Mouse (Mus musculus): ENCODE results near the gene Dtx4. TPM values are rescaled to one million over a fixed set of nuclear protein-coding genes. Genes with fewer than 3 reads are reported as not detected.

Gene Dtx4
- polyA plus RNA-seq, 1 experiment from 2014 or later = 2.5 TPM

- H3K4me1 ChIP-seq (replicated peaks) = peaks cover 4% of the 10 kb centered on the region
- H3K27me3 ChIP-seq = no peaks in the 10 kb centered on the region
- no peak; the same call in 1 of the 2 replicates for ATAC-seq (replicated peaks; ENCODE audit: insufficient number of reproducible peaks, insufficient read depth, low FRiP score, low read depth)
- WGBS = 60% methylated on average over 4 of the region's 4 CpGs
- H3K4me2 ChIP-seq = no peak overlapping the region
- H3K9me3 ChIP-seq (replicated peaks) = no peaks in the 10 kb centered on the region
- H3K27ac ChIP-seq = no peak overlapping the region
- no peak overlapping the region for H3K4me3 ChIP-seq
- no peaks in the 10 kb centered on the region for H3K36me3 ChIP-seq
- H3K9ac ChIP-seq = no peak overlapping the region
Observed at GRCm38 (mm10) chr19:12493453-12494186, 7.6 kb downstream of the Dtx4 start.

- 82% methylated on average over 7 of the region's 7 CpGs for WGBS
- H3K4me2 ChIP-seq = no peak overlapping the region
- no peak overlapping the region for H3K4me3 ChIP-seq
- H3K36me3 ChIP-seq = no peaks in the 10 kb centered on the region
- peaks cover 10% of the 10 kb centered on the region for H3K4me1 ChIP-seq (replicated peaks)
- no peak for ATAC-seq (replicated peaks; ENCODE audit: insufficient number of reproducible peaks, insufficient read depth, low FRiP score, low read depth)
- H3K9ac ChIP-seq = no peak overlapping the region
- no peak overlapping the region for H3K27ac ChIP-seq
- H3K9me3 ChIP-seq (replicated peaks) = no peaks in the 10 kb centered on the region
- no peaks in the 10 kb centered on the region for H3K27me3 ChIP-seq
Observed at GRCm38 (mm10) chr19:12491636-12492035, 9.6 kb downstream of the Dtx4 start.

- H3K9ac ChIP-seq = no peak overlapping the region
- H3K9me3 ChIP-seq (replicated peaks) = no peaks in the 10 kb centered on the region
- no peaks in the 10 kb centered on the region for H3K36me3 ChIP-seq
- WGBS = 78% methylated on average over 11 of the region's 11 CpGs
- peaks cover 14% of the 10 kb centered on the region for H3K4me1 ChIP-seq (replicated peaks)
- H3K4me3 ChIP-seq = no peak overlapping the region
- no peak overlapping the region for H3K4me2 ChIP-seq
- ATAC-seq (replicated peaks; ENCODE audit: insufficient number of reproducible peaks, insufficient read depth, low FRiP score, low read depth) = no peak
- H3K27me3 ChIP-seq = no peaks in the 10 kb centered on the region
- no peak overlapping the region for H3K27ac ChIP-seq
Observed at GRCm38 (mm10) chr19:12489675-12490570, 11.3 kb downstream of the Dtx4 start.

GRCm38 (mm10) chr19:12488969-12489674, 12.1 kb downstream of the Dtx4 start:
- ATAC-seq (replicated peaks; ENCODE audit: insufficient number of reproducible peaks, insufficient read depth, low FRiP score, low read depth) = no peak
- Histone ChIP-seq H3K27ac (peak overlapping the region; percentile 33; the same call in 1 of the 2 replicates), H3K4me2 (no peak overlapping the region), H3K27me3 (no peaks in the 10 kb centered on the region), H3K9me3 (replicated peaks) (no peaks in the 10 kb centered on the region), H3K9ac (no peak overlapping the region), H3K4me1 (replicated peaks) (peaks cover 22% of the 10 kb centered on the region), H3K36me3 (no peaks in the 10 kb centered on the region), H3K4me3 (no peak overlapping the region)
- 43% methylated on average over 8 of the region's 8 CpGs for WGBS

GRCm38 (mm10) chr19:12488205-12488966, 12.9 kb downstream of the Dtx4 start:
- WGBS = 31% methylated on average over 9 of the region's 9 CpGs
- Histone ChIP-seq H3K4me3 (no peak overlapping the region), H3K4me1 (replicated peaks) (peaks cover 27% of the 10 kb centered on the region), H3K9me3 (replicated peaks) (no peaks in the 10 kb centered on the region), H3K4me2 (no peak overlapping the region), H3K27ac (peak overlapping the region; percentile 33; the same call in 1 of the 2 replicates), H3K36me3 (no peaks in the 10 kb centered on the region), H3K9ac (no peak overlapping the region), H3K27me3 (no peaks in the 10 kb centered on the region)
- ATAC-seq (replicated peaks; ENCODE audit: insufficient number of reproducible peaks, insufficient read depth, low FRiP score, low read depth) = no peak

GRCm38 (mm10) chr19:12487511-12488204, 13.6 kb downstream of the Dtx4 start:
- Histone ChIP-seq H3K9ac (no peak overlapping the region), H3K36me3 (no peaks in the 10 kb centered on the region), H3K4me2 (no peak overlapping the region), H3K4me1 (replicated peaks) (peaks cover 27% of the 10 kb centered on the region), H3K27ac (no peak overlapping the region), H3K27me3 (no peaks in the 10 kb centered on the region), H3K4me3 (no peak overlapping the region), H3K9me3 (replicated peaks) (no peaks in the 10 kb centered on the region)
- no peak for ATAC-seq (replicated peaks; ENCODE audit: insufficient number of reproducible peaks, insufficient read depth, low FRiP score, low read depth)
- WGBS = 79% methylated on average over 12 of the region's 12 CpGs

GRCm38 (mm10) chr19:12486875-12487274, 14.4 kb downstream of the Dtx4 start:
- 0 out of 2 replicates have a peak, but pooled peaks have one; percentile 23 for ATAC-seq (replicated peaks; ENCODE audit: insufficient number of reproducible peaks, insufficient read depth, low FRiP score, low read depth)
- Histone ChIP-seq H3K9ac (no peak overlapping the region), H3K4me1 (replicated peaks) (peaks cover 27% of the 10 kb centered on the region), H3K36me3 (no peaks in the 10 kb centered on the region), H3K4me2 (no peak overlapping the region), H3K27ac (no peak overlapping the region), H3K4me3 (no peak overlapping the region), H3K9me3 (replicated peaks) (no peaks in the 10 kb centered on the region), H3K27me3 (no peaks in the 10 kb centered on the region)
- 64% methylated on average over 6 of the region's 6 CpGs for WGBS

- H3K4me2 ChIP-seq = no peak overlapping the region
- 56% methylated on average over 3 of the region's 3 CpGs for WGBS
- H3K9me3 ChIP-seq (replicated peaks) = no peaks in the 10 kb centered on the region
- H3K4me3 ChIP-seq = no peak overlapping the region
- H3K9ac ChIP-seq = no peak overlapping the region
- H3K4me1 ChIP-seq (replicated peaks) = peaks cover 27% of the 10 kb centered on the region
- no peak overlapping the region for H3K27ac ChIP-seq
- H3K27me3 ChIP-seq = no peaks in the 10 kb centered on the region
- H3K36me3 ChIP-seq = no peaks in the 10 kb centered on the region
- ATAC-seq (replicated peaks; ENCODE audit: insufficient number of reproducible peaks, insufficient read depth, low FRiP score, low read depth) = no peak
Observed at GRCm38 (mm10) chr19:12485631-12486030, 15.6 kb downstream of the Dtx4 start.

- no peak overlapping the region for H3K4me2 ChIP-seq
- no peak overlapping the region for H3K9ac ChIP-seq
- no peaks in the 10 kb centered on the region for H3K36me3 ChIP-seq
- H3K4me3 ChIP-seq = no peak overlapping the region
- H3K4me1 ChIP-seq (replicated peaks) = peaks cover 27% of the 10 kb centered on the region
- no peak for ATAC-seq (replicated peaks; ENCODE audit: insufficient number of reproducible peaks, insufficient read depth, low FRiP score, low read depth)
- H3K9me3 ChIP-seq (replicated peaks) = no peaks in the 10 kb centered on the region
- no peak overlapping the region for H3K27ac ChIP-seq
- 47% methylated on average over 13 of the region's 13 CpGs for WGBS
- H3K27me3 ChIP-seq = no peaks in the 10 kb centered on the region
Observed at GRCm38 (mm10) chr19:12485223-12485622, 16.0 kb downstream of the Dtx4 start.

GRCm38 (mm10) chr19:12484210-12484609, 17.0 kb downstream of the Dtx4 start:
- Histone ChIP-seq H3K4me3 (no peak overlapping the region), H3K9me3 (replicated peaks) (no peaks in the 10 kb centered on the region), H3K9ac (no peak overlapping the region), H3K4me2 (no peak overlapping the region), H3K36me3 (no peaks in the 10 kb centered on the region), H3K4me1 (replicated peaks) (peaks cover 27% of the 10 kb centered on the region), H3K27me3 (no peaks in the 10 kb centered on the region), H3K27ac (peak overlapping the region; percentile 20; the same call in 1 of the 2 replicates)
- no peak for ATAC-seq (replicated peaks; ENCODE audit: insufficient number of reproducible peaks, insufficient read depth, low FRiP score, low read depth)
- WGBS = 66% methylated on average over 4 of the region's 4 CpGs

Data from heart, embryonic 15.5 days (tissue).